Mouse (Mus musculus) small intestine, adult 2 months (tissue): ENCODE data around the gene Gpr180.

Experiments
- CTCF ChIP-seq: fragments of 200-500 bp; IDR thresholded peaks from 2 replicates; pipeline ENCODE4 v1.5.1; 2012; ENCODE audit warnings: low read depth, mild to moderate bottlenecking, control low read depth, inconsistent platforms, low read length, moderate library complexity, mixed read lengths; ENCODE audit not compliant: insufficient replicate concordance, insufficient read length; ENCODE audit errors: extremely low read depth
- POLR2A ChIP-seq: fragments of 200-500 bp; IDR thresholded peaks from 2 replicates; pipeline ENCODE4 v1.6.1; 2012; ENCODE audit warnings: low read depth, mild to moderate bottlenecking, control low read depth, inconsistent platforms, low read length, moderate library complexity

GRCm38 (mm10) chr14:118132642-118132977, 4.3 kb upstream of the Gpr180 start, which contains the start of gene Tgds:
- TF ChIP-seq CTCF (no peak), POLR2A (peak; percentile 93)
